Mouse (Mus musculus): ENCODE results near the gene Nxn.
A peak's percentile ranks its signal among the peaks of the same experiment; 100 is the strongest.

The Nxn gene

DNA sequence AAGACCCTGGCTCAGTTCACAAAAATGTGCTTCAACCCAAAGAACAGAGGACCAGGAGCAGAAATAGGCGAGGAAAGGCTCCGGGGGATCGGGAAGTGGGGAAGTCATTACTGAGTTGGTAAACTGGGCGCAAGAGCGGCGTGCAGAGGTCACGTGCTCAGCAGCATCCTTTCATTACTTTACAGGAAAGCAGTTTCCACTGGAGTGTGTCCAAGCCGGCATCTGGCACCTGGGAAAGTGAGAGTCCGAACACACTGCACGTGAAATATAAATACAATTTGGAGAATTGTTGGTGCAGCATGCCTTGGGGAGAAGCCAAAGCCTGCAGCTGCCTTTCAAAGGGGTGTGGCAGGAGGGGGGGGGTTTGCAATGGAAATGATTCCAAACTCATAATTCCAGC lies 2.5 kb upstream of the Nxn start:
- DNase-seq (ENCODE audit: low read depth, low spot score) = no peak

DNA sequence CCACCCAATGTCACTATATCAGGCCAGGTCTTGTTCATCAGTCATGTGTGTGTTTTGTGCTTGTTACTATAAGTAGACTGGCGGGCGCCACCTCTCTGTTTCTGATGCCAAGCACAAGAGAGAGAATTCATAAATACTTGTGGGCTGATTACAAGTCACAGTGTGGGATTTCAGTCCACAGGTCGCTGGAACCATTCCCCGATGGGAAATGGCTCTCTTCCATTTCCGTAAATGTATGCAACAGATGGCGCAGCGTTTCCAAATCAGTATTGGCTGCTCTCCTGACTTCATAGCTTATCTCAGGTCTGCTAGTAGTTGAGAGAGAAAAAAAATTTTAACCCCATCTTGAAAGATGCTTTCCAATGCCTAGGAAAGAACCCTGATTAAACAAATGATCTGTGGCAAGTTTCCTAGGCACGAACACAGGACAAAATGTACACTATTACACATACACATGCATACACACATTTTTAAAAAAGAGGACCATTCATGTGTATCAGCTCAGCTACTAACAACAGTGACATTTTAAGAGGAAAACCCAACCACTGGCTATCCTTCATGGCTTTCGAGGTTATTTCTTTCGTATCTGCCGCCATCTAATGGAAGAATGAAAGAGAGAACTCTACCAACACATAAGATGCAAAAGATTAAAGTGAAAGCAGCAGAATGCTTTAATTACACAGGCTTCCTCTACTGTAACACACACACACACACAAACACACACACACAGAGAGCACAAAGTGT lies 819 bp upstream of the Nxn start:
- DNase-seq (ENCODE audit: low read depth, low spot score) = peak; percentile 51

DNA sequence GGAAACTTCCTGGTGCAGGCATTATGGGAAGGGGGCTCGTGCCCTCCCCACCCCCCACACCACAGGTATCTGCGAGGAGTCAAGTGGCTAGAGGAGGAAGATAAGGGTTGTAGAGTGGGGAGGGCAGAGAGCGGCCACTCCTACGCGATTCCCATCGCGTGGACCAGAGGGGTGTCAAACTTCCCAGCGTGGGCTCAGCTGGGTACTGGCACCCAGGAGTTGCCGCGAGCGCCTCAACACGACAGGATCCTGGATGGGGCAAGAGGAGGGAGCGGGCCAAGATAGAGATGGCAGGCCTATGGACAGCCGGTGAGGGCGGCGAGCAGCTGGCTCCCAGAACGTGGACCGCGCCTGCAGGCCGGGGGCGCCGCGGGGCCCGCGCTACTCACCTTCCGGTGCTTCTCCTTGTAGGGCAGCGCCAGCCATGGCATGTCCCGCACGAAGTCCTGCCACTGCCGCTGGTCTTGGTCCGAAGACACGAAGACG lies 585 bp downstream of the Nxn start:
- DNase-seq (ENCODE audit: low read depth, low spot score) = no peak

DNA sequence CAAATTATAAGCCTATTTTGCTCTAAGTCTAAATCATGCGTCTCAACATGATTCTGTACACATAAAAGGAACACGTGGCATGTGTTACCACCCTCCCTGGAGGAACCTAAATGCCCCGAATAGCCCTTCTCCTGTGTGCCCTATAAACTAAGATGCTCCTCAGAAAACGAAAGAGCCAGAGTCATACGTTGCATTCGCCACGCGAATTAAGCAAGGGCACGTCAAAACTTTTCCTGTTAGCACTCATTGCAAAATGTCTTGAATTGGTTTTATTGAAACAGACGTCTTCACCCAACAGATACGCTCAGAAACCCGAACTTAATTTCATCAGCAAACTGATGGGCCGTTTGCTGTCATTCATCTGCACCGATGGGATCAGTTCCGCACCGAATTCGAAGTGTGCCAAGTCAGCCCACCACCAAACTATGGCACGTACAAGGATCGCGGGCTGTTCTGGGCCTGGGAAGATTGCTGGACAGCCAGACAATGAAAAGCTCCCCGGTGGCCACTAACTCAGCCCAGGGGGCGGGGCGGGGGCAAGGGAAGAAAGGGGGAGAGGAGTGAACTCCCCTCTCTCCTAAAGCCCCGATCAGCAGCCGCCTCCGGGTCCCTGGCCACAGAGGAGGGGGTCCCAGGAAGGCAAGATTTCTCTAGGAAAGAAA lies 1.2 kb downstream of the Nxn start:
- DNase-seq (ENCODE audit: low read depth, low spot score) = no peak

DNA sequence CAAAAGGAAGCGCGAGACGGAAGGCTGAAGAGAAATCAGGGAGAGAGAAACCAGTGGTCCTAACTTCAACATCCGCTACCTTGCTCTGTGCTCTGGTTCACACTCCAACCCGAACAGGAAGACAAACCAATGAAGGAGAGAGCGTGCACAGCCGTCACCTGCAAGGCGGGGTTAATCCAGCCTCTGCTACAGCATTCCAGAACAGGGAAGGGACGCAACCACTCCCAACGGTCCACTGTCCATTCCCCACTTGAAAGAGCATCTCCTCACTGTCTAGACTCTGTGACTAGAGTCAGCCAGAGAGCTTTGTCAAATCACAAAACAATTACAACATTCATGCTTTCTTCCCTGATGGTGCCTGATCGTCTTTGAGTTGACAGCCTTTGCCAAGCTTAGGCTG lies 5.9 kb downstream of the Nxn start:
- no peak for DNase-seq (ENCODE audit: low read depth, low spot score)

DNA sequence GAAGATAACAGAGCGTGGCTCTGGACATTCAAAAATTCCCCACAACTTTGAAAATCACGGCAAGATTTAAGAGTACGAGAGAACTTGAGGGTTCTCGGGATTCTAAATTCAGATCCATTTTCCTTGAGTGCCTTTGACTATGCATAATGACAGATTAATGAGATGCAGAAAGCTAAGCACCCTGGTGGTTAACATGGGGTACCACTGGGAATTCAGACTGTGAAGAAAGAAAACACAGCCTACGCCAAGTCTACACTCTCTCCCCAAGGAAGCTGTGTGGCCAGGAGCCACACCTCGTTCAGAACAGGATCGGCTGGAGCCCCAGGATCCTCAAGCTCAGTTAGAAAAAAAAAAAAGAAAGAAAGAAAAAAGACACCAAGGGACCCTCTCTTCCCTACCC lies 6.4 kb downstream of the Nxn start:
- DNase-seq (ENCODE audit: low read depth, low spot score) = no peak

DNA sequence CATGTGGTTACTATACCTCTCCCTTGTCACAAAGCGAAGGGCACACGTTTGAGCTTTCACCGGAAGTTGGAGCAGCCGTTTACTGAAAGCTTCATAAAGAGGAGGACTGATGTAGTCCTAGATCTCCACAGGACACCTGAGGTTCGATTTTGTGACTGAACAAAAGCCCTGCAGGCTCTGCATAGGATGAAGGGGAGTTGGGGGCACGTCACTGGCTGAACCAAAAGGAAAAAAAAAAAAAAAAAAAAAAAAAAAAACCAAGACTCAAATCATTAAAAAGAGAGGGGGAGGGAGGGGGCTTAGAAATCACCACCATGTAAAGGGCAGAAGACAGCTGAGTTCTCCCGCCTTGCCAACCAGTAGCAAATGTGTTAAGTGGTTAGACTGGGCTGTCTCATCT lies 10.2 kb downstream of the Nxn start:
- no peak for DNase-seq (ENCODE audit: low read depth, low spot score)

DNA sequence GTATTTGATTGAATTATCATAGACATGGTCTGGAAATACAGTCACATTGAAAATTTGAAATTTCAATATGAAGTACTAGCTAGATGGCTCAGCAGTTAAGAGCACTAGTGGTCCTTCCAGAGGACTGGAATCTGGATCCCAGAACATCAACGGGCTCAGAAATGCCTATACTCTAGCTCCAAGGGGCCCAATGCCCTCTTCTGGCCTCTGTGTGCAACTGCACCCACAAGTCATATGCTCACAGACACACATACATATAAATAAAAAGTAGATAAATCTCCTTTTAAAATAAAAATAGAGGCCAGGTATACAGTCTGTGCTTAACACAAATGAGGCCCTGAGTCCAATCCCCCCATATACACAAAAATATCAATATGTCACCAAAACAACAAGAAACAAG lies 11.8 kb downstream of the Nxn start:
- DNase-seq (ENCODE audit: low read depth, low spot score) = no peak

DNA sequence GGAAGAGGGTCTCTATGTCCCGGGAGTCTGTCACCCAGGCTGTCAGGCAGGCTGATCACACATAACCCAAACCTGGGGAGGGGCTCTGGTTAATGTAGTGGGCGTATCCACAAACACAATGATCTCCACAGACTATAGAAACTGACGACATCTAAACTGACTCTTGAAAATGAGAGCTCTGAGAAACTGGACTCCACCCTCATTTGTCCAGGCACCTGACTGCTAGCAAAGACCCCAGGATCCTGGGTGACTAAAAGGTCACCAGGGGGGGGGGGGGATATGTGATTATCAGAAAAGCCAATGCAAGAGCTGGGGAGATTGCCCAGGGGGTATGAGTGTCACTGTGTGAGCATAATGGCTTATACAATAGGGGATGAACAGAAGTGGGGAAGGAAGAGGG lies 13.2 kb downstream of the Nxn start:
- DNase-seq (ENCODE audit: low read depth, low spot score) = no peak

DNA sequence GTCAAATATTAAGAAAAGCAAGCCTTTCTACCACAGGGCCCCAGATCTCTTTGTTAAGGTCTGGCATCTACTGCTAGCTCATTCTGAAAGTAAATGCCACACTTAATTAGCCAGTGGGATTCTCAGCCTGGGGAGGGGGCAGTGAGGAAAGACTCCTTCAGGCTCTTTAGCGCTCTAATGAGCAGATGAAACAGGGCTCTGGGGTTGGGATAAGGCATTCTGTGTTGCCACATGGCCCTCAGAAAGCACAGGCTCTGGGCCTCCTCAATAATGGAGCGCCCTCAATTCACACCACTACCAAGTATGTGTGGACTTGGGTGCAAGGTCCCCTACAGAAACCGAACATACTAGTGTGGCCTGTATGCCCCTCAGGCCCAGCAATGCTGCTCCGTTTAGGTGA lies 13.9 kb downstream of the Nxn start:
- DNase-seq (ENCODE audit: low read depth, low spot score) = no peak

DNA sequence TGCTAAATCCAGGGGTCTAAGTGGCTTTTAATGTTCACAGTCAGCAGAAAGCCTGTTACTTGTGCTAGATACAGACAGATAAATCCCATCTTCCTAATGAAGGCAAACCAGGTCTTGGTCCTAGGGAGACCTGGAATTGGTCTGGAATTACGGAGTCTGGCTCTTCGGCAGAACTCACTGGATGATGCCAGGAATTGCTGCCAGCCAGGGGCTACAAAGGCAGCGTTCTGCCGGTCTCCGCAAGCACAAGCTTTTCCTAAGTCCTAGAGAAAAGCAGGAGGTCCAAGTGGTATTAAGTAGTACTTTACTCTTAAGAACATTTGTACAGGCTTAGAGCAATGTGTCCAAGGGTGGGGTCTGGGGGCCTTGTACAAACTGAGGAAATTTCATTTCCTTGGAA lies 14.6 kb downstream of the Nxn start:
- no peak for DNase-seq (ENCODE audit: low read depth, low spot score)

DNA sequence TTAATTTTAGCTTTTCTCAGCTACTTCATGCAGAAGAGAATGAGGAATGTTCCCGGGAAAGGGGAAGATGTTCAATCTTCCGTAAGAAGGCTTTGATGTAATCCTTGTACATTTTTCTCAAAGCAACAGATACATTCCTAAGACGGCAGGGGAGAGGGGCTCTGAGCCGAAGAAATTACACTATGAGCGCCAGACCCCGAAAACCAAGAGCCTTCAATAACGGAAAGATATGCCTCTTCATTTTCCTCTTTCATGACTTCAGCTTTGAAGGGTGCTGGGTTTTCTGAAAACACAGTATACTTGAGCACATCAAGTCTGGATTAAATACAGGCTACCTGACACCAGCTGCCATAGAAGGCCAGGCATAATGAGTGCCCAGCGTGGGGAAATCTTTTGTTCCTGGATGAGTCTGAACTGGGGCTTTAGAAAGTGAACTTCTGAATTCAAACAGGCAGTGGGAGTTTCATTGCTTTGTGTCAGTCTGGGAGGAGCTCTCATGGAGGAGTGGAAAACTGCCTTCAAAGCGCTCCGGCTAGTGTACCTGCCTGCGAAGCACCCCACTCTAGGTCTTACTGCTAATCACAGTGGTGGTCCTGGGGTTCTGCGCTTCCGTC lies 16.1 kb downstream of the Nxn start:
- no peak for DNase-seq (ENCODE audit: low read depth, low spot score)

DNA sequence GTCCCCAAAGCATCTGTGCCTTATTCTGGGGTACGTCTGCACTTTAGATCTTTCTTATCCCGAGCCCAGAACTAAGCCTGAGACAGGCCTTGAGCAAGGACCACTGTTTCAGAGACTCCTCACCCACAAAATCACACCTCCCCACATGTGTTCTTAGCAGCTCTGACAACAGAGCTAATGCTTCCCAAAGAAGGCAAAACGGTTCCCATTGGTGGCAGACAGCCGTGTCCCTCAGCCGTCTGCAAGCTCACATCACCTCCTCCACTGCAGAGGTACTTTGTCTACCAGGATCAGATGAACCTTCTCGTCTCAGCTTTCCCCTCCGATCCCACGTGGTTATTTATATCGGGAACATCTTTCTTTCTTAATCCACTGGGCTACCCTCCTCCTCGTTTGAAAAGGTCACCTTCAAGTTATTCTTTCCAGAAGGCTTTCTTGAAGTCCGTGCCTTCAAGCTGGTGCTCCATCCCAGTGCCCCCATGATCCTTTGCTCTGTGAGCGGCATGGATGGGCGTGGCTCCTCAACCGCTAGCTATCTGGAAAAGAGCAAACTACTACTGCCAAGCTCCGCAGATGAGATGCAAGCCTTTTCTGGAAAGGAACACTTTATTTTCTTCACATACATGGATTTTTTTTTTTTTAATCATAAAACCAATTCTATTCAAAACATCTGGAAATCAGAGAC lies 17.6 kb downstream of the Nxn start:
- DNase-seq (ENCODE audit: low read depth, low spot score) = no peak

DNA sequence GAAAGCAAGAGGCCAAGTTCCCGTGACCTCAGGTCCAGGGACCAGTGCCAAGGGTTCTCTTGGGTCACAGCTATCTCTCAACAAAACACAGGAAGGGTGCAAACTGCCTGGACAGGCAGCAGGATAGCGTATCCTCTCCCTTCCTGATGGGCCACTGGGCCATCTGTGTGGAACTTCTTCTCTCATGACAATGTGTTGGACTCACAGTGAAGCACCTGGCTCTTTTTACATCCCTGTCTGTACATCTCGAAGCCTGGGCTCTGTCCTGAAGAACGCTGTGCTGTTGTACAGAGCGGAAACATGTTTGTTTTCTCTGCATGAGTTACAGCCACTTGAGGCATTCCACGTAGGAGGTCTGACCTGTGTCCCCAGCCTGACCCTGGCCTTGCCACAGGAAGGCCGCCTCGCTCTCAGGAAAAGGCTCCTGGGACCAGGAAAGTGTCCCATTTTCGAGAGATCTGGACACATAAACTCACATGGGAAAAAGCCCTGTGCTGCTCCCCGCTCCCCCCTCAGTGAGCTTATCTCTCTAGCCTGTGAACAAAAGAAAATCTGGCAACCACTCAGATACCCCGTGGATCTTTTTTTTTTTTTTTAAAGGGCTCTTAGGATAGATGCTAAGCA lies 18.9 kb downstream of the Nxn start:
- DNase-seq (ENCODE audit: low read depth, low spot score) = no peak

DNA sequence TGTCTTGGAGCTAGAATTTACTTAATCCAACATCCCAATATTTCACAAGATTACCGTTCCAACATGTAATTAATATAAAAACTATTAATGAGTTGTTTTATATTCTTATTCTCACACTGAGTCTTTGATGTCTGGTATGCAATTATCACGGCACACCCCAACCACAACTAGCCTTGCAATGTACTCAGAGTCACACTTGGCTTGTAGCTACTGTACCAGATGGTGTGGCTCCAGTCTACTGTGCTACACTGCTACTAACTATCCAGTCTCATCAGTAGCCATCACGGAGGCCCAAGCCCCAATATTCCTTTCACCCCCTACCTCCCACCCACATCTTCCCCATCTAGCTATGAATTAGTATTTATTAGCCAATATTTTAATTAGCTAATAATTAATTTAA lies 22.5 kb downstream of the Nxn start:
- DNase-seq (ENCODE audit: low read depth, low spot score) = no peak

DNA sequence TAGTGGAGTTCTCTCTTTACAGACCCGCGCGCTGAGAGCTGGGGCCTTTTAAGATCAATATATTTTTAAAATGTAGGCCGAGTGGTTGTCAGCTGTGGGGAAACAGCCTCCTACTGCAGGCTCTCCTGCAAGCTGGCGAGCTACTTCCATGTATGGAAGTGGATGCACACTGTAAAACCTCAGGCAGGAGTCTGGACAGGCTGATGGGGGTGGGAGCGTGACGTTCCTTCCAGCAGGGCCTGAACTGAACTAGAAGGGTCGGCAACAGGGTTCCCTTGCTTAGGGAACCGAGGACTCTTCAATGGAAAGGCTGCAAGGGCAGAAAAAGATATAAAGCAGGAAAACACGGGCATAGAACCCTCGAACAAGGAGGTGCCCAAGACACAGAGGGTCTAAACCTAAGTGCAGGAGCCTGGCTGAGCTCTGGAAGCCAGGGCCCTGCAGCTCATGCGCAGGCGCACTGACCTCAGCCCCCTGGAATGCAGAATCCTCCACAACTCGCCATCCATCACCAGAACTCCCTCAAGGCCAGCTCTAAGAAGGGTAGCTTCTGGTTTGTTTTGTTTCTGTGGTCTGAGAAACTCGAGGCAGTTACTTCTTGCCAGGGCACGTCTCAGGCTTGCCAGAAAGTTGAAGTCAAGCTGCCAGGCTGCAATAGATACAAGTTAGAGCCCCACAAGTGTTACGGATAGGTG lies 24.3 kb downstream of the Nxn start:
- DNase-seq (ENCODE audit: low read depth, low spot score) = no peak

DNA sequence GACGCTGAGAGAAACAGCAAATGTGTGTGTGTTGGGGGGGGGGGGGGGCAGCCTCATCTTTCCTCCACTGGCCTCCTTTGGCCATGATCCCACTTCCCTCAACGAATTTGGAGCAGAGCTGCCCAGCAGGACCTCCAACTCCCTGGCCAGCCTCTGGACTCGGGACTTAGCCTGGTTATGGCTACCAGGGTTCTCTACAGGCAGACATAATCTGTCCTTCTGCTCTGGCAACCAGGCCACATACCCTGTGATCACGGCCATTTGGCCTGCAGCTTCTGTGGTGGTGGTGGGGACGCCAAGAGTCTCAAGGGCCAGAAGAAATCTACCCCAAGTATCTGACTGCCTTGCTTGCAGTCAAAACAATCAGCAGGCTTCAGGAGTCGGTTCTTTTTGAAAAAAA lies 26.4 kb downstream of the Nxn start:
- DNase-seq (ENCODE audit: low read depth, low spot score) = no peak

DNA sequence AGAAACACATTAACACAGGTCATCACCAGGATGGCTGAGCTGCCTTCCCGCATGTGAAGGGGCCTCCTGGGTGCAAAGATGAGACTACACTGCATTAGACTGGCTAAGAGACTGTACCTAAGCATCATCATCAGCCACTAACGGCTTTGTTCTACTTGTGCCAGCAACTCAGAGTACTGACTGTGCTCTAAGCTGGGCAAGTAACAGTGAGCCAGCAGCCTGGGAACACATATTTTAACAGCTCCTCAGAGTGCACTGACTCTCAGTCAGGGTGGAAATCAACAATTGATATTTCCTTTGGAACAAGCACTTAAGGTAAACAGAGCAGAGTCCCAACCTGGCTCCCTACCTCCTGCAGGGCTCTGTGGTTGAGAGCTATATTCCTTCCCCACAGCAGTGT lies 26.8 kb downstream of the Nxn start:
- no peak for DNase-seq (ENCODE audit: low read depth, low spot score)

DNA sequence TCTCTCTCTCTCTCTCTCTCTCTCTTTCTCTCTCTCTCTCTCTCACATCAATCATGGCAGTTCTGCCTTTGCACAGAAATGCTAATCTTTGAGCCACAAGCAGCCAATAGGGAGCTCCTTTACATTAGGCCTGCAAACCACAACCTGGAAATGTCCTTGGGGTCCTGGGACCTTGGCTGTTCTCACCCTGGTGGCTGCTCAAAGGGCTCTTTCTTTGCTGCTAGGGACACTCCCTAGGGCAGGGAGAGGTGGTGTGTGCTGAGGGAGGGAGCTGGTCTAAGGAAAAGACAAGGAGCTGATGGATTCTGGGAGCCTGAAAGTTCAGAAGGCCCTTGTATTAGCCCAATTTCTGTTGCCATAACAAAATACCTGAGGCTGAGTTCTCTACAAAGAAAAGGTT lies 28.4 kb downstream of the Nxn start:
- DNase-seq (ENCODE audit: low read depth, low spot score) = no peak

DNA sequence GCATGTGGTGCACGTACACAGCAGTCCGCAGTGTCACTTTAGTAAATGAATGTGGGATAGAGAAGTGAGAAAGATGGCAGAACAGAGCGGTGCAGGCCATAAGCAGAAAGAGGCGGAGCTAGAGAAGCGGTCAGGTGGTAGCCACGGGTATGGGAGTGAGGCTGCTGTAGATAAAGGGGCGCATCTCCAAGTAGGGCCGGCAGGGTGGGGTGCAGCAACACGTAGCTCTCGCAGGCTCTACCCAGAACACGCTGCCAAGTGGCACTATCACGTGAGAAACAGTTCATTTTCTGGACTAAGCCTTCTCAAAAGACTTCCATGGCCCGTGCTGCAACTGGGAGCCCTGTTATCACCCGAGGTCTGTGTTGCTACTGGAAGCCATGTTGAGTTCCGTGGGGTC lies 32.2 kb downstream of the Nxn start:
- no peak for DNase-seq (ENCODE audit: low read depth, low spot score)

DNA sequence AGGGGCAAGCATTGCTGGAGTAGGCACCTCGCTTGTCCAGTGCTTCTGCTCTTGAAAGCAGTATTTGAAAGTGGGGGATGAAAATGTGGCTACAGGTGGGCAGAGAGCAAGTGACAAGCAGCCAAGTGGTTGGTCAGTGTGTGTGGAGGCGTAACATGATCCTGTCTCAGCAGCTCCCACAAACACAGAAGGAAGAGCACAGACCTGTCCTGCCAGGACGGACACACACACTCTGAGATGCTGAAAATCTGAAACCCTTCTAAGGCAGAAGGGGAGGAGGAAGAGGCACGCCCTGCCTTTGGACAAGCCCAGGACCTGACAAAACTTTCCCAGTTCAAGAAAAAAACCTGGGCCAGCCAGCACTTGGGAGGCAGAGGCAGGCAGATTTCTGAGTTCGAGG lies 34.9 kb downstream of the Nxn start:
- no peak for DNase-seq (ENCODE audit: low read depth, low spot score)
